Mouse (Mus musculus): Measurements from ENCODE around the gene Mtor.

Gene Mtor

DNA sequence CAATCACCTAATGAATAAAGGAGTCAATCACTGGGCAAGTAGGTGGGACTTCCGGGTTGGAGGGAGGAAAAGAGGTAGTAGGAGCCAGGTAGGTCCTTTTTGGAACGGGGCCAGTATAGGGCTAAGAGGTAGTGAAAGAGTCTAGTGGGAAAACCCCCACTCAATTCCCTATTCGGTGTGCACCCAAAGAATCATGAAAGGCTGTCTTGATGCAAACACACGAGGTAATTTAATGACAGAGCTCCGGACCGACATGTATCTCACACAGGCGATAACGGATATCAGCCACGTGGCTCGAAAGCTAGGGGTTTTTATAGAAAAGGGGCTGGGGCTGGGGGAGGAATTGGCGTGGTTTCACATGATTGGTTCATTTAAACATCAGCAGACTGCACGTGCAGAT, 150.4 kb downstream of the Mtor start:
- no peak for DNase-seq (ENCODE audit: low spot score)

DNA sequence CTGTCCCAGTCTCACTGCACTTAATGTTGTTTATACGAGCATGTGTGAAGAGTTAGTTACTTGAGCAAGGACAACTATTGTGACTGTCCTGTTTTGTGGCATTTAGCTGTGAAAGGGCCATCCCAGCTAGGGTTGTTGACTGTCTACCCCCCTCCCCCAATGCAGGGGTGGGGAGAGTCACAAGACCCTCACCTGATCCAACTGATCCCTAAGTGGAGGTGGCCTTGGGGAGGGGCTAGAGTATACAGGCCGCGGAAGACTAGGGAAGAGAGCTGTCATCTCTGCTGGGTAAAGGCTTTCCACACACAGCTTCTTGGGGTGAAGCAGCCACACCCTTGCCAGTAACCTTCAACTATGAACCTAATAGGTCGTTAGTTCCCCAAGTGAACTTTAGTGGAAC, 151.9 kb downstream of the Mtor start:
- DNase-seq (ENCODE audit: low spot score), result no peak

DNA sequence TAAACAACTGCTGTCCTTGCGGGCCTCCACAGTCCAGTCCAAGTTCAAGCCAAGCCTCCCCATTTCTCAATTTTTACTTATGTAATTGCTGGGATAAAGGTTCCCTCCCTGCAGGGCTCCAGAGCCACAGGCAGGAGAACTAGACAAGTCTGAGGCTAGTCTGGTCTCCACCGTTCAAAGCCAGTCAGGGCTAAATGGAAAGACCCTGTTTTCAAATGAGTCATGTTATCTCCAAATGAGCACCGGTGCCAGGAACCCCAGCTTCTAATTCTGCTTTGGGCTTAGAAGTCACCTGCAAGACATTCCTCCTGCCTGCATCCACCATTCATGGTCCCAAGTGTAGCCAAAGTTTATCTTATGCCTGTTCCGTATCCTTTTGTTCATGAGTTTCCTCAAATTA, 153.5 kb downstream of the Mtor start:
- no peak for DNase-seq (ENCODE audit: low spot score)

DNA sequence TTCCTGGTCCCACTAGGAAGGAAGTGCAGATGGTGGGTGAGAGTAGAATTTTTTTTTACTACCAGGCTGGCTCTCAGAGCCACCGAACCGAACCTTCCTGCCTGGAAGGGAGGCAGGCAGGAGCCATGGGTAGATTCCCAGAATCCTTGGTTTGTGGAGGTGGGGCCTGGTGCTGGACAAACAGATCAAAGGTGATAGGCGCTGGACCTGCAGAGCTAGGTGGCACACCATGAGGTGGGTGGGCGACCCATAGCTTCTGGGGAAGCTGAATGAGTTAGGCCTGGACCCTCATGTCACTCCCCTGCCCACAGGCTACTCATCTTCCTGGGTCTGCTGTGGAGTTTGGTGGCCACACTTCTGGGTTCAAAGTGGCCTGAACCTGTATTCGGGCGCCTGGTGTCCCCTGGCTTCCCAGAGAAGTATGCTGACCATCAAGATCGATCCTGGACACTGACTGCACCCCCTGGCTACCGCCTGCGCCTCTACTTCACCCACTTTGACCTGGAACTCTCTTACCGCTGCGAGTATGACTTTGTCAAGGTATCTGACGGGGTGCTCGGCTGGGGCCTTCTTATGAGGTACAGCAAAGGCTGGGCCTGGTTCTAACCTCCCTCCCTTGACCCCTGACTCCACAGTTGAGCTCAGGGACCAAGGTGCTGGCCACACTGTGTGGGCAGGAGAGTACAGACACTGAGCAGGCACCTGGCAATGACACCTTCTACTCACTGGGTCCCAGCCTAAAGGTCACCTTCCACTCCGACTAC, 154.1 kb downstream of the Mtor start, which contains the start of gene Masp2:
TSS of gene Masp2 (plus strand) at position 198 of the 764 bp plus-strand sequence.
- DNase-seq (ENCODE audit: low spot score), result no peak

DNA sequence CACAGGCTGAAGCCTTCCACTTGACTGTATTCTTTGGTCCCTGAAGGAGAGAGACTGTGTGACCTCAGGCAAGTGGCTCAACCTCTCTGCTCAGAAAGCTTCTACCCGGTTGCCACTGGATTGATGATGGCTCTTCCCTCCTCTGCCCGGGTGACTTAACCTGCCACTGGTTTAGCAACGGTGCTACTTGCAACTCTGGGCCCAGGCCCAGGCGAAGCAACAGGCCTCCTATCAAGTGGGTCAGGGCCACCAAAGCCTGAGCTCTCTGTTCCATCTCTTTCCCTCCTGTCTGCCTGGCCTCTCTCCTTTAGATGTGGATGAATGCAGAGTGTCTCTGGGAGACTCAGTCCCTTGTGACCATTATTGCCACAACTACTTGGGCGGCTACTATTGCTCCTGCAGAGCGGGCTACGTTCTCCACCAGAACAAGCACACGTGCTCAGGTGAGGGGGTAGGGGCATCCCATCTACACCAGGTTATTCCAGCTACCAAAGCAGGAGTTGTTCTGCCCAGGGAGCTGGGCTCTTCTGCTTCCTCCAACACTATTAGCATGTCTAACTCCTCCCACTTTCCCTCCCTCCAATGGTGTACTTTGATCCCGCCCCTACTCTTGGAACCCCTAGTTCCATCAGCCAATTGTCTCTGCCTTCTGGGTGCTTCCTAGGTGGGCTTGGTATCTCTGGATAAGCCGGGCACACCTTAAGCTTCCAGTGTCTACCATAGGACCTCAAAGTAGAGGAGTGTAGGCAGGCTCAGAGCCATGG, 155.1 kb downstream of the Mtor start:
- DNase-seq (ENCODE audit: low spot score), result no peak

DNA sequence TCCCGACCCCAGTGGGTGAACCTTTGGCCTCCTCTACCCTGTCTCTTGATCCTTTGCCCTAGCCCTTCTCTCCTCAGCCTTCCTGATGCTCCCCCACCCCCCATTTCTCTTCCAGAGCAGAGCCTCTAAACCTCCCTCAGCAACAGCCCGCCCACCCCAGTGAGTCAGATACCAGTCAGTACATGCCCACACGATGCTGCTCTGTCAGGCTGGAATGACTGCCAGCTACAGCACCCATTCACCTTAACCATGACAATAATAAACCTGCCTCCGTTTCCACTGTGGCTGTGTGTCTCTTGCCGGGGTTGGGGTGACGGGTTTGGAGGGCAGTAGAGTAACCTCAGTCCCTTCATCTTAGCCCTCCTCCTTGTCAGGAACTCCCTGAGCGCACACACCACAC, 155.7 kb downstream of the Mtor start:
- DNase-seq (ENCODE audit: low spot score), result no peak

DNA sequence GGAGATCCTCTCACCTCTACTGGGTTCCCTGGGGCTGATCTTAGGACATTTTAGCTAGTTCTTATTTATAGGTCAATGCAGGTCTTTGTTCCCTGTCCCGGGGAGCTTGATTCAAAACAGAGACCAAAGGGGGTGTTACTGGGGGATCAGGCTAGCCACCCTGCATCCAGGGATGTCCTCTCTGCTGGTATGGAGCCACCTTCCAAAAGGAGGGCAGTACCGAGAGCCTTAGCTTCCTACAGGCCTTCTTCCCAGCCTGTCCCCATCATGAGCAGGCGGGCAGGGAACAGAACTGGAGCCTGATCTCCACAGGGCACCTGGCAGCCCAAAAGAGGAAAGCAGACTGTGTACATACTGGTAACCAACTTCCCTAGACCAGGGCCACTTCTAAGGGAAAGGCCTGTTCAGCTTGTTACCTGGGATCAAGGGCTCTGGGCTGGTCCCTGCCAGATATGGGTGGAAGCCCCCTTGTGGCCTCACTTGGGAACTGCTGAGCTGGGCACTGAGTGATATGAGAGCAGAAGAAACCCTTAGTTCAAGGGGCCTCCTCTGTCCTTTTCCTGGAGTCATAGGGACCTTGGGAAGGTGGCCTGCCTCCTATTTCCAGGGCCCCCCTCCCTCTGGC, 156.2 kb downstream of the Mtor start:
- DNase-seq (ENCODE audit: low spot score), result peak; percentile 61
